Mouse (Mus musculus): ENCODE data around the gene Cul9. TPM values are rescaled to one million over a fixed set of nuclear protein-coding genes. Genes with fewer than 3 reads are reported as not detected.

The Cul9 gene
- polyA plus RNA-seq, 1 experiment from 2014 or later, result 3.9 TPM

Small RNA genes within 50 kb of the gene (microRNA-seq; reads per million reads assigned to microRNA genes)
- 0.34 reads per million for gene Mir6976

Other genes with a start within 250 kb of the Cul9 start
- 0.19 and 0.58 TPM in 2 replicates for gene Dlk2, start 249.0 kb downstream of the Cul9 start, polyA plus RNA-seq (2014; fragmentation: Nextera tagmentation; extraction: Ambion mirVana)
- 5.4 and 5.6 TPM in 2 replicates for gene Abcc10, start 218.0 kb downstream of the Cul9 start, polyA plus RNA-seq (2014; fragmentation: Nextera tagmentation; extraction: Ambion mirVana)
- 8.5 and 14.6 TPM in 2 replicates for gene Zfp318, start 162.7 kb downstream of the Cul9 start, polyA plus RNA-seq (2014; fragmentation: Nextera tagmentation; extraction: Ambion mirVana)
- 0.57 and 0.67 TPM in 2 replicates for gene Crip3, start 117.5 kb downstream of the Cul9 start, polyA plus RNA-seq (2014; fragmentation: Nextera tagmentation; extraction: Ambion mirVana)
- not detected in 2 replicates for gene Slc22a7, start 107.9 kb downstream of the Cul9 start, polyA plus RNA-seq (2014; fragmentation: Nextera tagmentation; extraction: Ambion mirVana)
- gene Ttbk1, start 58.7 kb downstream of the Cul9 start, polyA plus RNA-seq (2014; fragmentation: Nextera tagmentation; extraction: Ambion mirVana), result 0.32 and 0.39 TPM in 2 replicates
- gene Dnph1, start 49.7 kb downstream of the Cul9 start, polyA plus RNA-seq (2014; fragmentation: Nextera tagmentation; extraction: Ambion mirVana), result 58.4 and 64.4 TPM in 2 replicates
- 11.9 and 12.4 TPM in 2 replicates for gene Srf, start 9.8 kb upstream of the Cul9 start, polyA plus RNA-seq (2014; fragmentation: Nextera tagmentation; extraction: Ambion mirVana)
- 54.0 and 56.6 TPM in 2 replicates for gene Ptk7, start 83.1 kb upstream of the Cul9 start, polyA plus RNA-seq (2014; fragmentation: Nextera tagmentation; extraction: Ambion mirVana)
- gene Klc4, start 99.6 kb upstream of the Cul9 start, polyA plus RNA-seq (2014; fragmentation: Nextera tagmentation; extraction: Ambion mirVana), result 42.1 and 45.7 TPM in 2 replicates
- 134 and 144 TPM in 2 replicates for gene Mrpl2, start 99.8 kb upstream of the Cul9 start, polyA plus RNA-seq (2014; fragmentation: Nextera tagmentation; extraction: Ambion mirVana)
- 43.4 and 43.7 TPM in 2 replicates for gene Cul7, start 103.9 kb upstream of the Cul9 start, polyA plus RNA-seq (2014; fragmentation: Nextera tagmentation; extraction: Ambion mirVana)
- 49.1 and 57.7 TPM in 2 replicates for gene Rrp36, start 128.0 kb upstream of the Cul9 start, polyA plus RNA-seq (2014; fragmentation: Nextera tagmentation; extraction: Ambion mirVana)
- 156 and 161 TPM in 2 replicates for gene Mea1, start 132.4 kb upstream of the Cul9 start, polyA plus RNA-seq (2014; fragmentation: Nextera tagmentation; extraction: Ambion mirVana)
- 109 and 110 TPM in 2 replicates for gene Klhdc3, start 134.5 kb upstream of the Cul9 start, polyA plus RNA-seq (2014; fragmentation: Nextera tagmentation; extraction: Ambion mirVana)
- gene Ppp2r5d, start 158.7 kb upstream of the Cul9 start, polyA plus RNA-seq (2014; fragmentation: Nextera tagmentation; extraction: Ambion mirVana), result 85.6 and 88.5 TPM in 2 replicates
- 18.3 and 20.8 TPM in 2 replicates for gene Pex6, start 165.1 kb upstream of the Cul9 start, polyA plus RNA-seq (2014; fragmentation: Nextera tagmentation; extraction: Ambion mirVana)
- gene Gnmt, start 182.8 kb upstream of the Cul9 start, polyA plus RNA-seq (2014; fragmentation: Nextera tagmentation; extraction: Ambion mirVana), result 0.23 and 1.5 TPM in 2 replicates
- gene Cnpy3, start 205.8 kb upstream of the Cul9 start, polyA plus RNA-seq (2014; fragmentation: Nextera tagmentation; extraction: Ambion mirVana), result 69.0 and 70.4 TPM in 2 replicates
- gene Ptcra, start 217.3 kb upstream of the Cul9 start, polyA plus RNA-seq (2014; fragmentation: Nextera tagmentation; extraction: Ambion mirVana), result 0.69 and 0.74 TPM in 2 replicates
- gene 2310039H08Rik, start 226.2 kb upstream of the Cul9 start, polyA plus RNA-seq (2014; fragmentation: Nextera tagmentation; extraction: Ambion mirVana), result 87.5 and 89.9 TPM in 2 replicates
- gene Rpl7l1, start 236.3 kb upstream of the Cul9 start, polyA plus RNA-seq (2014; fragmentation: Nextera tagmentation; extraction: Ambion mirVana), result 133 and 150 TPM in 2 replicates

All from intestine, embryonic 14.5 days (tissue).